Mouse (Mus musculus): ENCODE measurements around the gene Nexn. TPM values are rescaled to one million over a fixed set of nuclear protein-coding genes. Genes with fewer than 3 reads are reported as not detected.
A peak's percentile ranks its signal among the peaks of the same experiment; 100 is the strongest.

Gene Nexn
- polyA plus RNA-seq, 1 experiment from 2014 or later = 4.3 TPM

DNA sequence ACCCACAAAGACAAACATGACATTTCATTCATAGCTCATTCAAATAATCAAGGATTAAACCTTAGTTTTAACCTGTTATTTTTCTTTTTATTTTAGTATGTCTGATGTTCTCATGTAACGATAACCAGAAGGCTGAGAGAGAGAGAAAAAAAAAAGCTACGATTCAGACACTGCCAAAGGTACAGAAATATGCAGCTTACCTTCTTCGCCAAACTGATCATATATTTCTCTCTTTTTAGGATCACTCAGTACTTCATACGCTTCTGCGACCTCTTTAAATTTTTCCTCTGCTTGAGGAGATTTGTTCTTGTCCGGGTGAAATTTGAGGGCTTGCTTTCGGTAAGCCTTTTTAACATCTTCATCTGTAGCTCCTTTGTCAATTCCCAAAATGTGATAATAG is 73.0 kb downstream of the Nexn start:
- Histone ChIP-seq H3K27me3 (ENCODE audit: control insufficient read depth, insufficient read depth, low read length) (no peaks in the 10 kb centered on the region), H3K4me2 (ENCODE audit: low read depth, low read length, severe bottlenecking) (peak overlapping the region; percentile 61), H3K4me3 (ENCODE audit: low read depth, low read length) (peak overlapping the region; percentile 28), H3K4me1 (replicated peaks; ENCODE audit: control insufficient read depth, insufficient read depth, low read length) (peaks cover 5% of the 10 kb centered on the region; the same call in 1 of the 2 replicates), H3K9me3 (ENCODE audit: control insufficient read depth, low read length) (no peaks in the 10 kb centered on the region), H3K36me3 (ENCODE audit: control insufficient read depth, insufficient read depth, low read length) (no peaks in the 10 kb centered on the region), H3K27ac (ENCODE audit: low read depth, low read length) (no peak overlapping the region), H3K9ac (ENCODE audit: low read length) (peak overlapping the region; percentile 18)
- DNase-seq (ENCODE audit: low spot score) = no peak
- 23% methylated on average over 7 of the region's 7 CpGs for WGBS
- no peak for ATAC-seq (replicated peaks; ENCODE audit: low FRiP score)

DNA sequence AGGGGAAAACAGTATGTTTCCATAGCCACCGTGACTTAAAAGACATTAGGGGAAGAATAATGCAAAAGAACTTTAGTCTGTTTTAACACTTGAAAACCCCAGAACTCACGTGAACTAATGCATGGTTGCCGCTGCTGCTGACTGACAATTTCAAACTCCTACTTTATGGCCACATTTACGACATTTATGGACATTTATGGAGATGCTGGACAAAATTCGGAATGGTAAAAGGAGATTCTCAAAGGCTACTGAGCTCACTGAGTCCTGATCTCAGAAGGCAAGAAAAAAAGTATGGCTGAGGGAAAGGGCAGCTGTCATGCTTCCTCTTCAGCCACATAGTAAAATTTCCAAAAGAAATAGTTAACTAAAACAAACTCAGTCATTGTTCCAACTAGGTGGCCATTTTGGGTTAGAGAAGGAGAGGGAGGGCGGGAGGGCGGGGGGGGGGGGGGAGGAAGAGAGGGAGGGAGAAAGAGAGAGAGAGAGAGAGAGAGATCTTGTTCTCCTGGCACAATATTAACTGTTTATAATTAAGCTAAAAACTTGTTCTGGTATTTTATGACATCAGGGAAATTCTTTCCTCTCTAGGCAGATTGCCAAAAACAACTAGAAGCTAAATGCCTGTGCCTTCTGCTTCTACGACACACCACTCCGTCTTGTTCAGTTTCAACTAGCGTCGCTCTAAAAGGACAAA is 73.8 kb downstream of the Nexn start:
- 54% methylated on average over 10 of the region's 11 CpGs for WGBS
- H3K9me3 ChIP-seq (ENCODE audit: control insufficient read depth, low read length) = no peaks in the 10 kb centered on the region
- no peak overlapping the region for H3K9ac ChIP-seq (ENCODE audit: low read length)
- H3K4me1 ChIP-seq (replicated peaks; ENCODE audit: control insufficient read depth, insufficient read depth, low read length) = peaks cover 5% of the 10 kb centered on the region; the same call in 1 of the 2 replicates
- DNase-seq (ENCODE audit: low spot score) = no peak
- peak overlapping the region; percentile 36 for H3K4me2 ChIP-seq (ENCODE audit: low read depth, low read length, severe bottlenecking)
- no peaks in the 10 kb centered on the region for H3K27me3 ChIP-seq (ENCODE audit: control insufficient read depth, insufficient read depth, low read length)
- H3K27ac ChIP-seq (ENCODE audit: low read depth, low read length) = no peak overlapping the region
- ATAC-seq (replicated peaks; ENCODE audit: low FRiP score) = no peak
- H3K4me3 ChIP-seq (ENCODE audit: low read depth, low read length) = peak overlapping the region; percentile 26
- no peaks in the 10 kb centered on the region for H3K36me3 ChIP-seq (ENCODE audit: control insufficient read depth, insufficient read depth, low read length)

DNA sequence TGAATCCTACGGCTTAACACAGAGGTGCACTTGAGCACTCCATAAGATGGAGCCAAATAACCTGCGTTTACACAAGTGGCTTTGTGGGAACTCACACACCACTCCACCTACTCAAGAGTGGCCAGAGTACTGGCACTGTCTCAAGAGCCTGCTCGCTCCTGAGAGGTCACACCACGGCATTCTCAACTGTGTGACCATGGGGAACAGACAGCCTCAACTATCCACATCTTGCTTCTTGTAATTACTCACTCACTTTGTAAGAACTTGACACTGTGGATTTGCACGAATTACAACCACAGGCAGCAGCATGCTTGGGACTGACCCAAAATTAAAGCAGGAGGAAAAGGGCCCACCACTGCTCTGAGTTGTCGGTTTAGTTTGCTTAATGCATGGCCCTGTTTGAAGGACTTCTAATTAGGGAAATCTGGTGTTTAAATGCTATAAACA is 74.3 kb downstream of the Nexn start:
- H3K4me2 ChIP-seq (ENCODE audit: low read depth, low read length, severe bottlenecking) = peak overlapping the region; percentile 36
- WGBS = 52% methylated on average over 6 of the region's 6 CpGs
- no peaks in the 10 kb centered on the region for H3K27me3 ChIP-seq (ENCODE audit: control insufficient read depth, insufficient read depth, low read length)
- DNase-seq (ENCODE audit: low spot score) (no peak), ATAC-seq (replicated peaks; ENCODE audit: low FRiP score) (peak; percentile 32)
- peaks cover 5% of the 10 kb centered on the region; the same call in 1 of the 2 replicates for H3K4me1 ChIP-seq (replicated peaks; ENCODE audit: control insufficient read depth, insufficient read depth, low read length)
- H3K9ac ChIP-seq (ENCODE audit: low read length) = no peak overlapping the region
- H3K27ac ChIP-seq (ENCODE audit: low read depth, low read length) = no peak overlapping the region
- H3K4me3 ChIP-seq (ENCODE audit: low read depth, low read length) = peak overlapping the region; percentile 26
- no peaks in the 10 kb centered on the region for H3K9me3 ChIP-seq (ENCODE audit: control insufficient read depth, low read length)
- H3K36me3 ChIP-seq (ENCODE audit: control insufficient read depth, insufficient read depth, low read length) = no peaks in the 10 kb centered on the region

DNA sequence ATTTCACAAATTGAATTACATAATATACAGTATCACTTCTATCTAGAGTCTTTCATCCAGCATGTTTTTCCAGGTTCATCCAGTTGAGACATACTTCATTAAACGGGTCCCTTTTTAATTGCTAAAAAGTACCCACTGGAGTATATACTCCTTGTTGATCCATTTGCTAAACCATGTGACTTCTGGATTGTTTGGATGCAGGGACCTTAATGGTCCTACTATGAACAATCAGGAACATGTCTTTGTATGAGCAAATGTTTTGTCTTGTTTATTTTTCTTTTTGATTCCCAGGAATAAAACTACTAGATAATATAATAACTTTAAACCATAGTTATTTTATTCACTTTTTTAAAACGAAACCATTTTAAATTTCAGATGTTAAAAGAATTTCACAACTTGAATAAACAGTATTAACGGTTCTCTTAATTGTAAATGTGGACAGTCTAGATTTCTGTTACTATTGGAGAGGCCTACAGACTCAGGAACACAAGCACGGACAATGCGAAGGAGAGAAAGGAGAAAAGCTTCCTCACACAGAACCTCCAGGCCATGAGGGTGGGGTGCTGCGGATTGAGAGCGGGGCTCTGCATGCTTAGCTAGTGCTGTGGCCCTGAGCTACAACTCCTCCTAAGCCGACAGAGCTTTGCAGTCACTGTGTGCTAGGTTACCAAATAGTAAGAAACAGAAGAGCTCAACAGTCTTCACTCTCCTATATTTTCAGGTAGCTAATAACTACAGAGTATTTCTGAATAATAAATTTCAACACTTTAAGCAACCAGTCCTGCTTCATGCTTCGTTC is 75.3 kb downstream of the Nexn start:
- H3K4me1 ChIP-seq (replicated peaks; ENCODE audit: control insufficient read depth, insufficient read depth, low read length) = peaks cover 5% of the 10 kb centered on the region; the same call in 1 of the 2 replicates
- H3K27ac ChIP-seq (ENCODE audit: low read depth, low read length) = no peak overlapping the region
- H3K27me3 ChIP-seq (ENCODE audit: control insufficient read depth, insufficient read depth, low read length) = no peaks in the 10 kb centered on the region
- H3K9me3 ChIP-seq (ENCODE audit: control insufficient read depth, low read length) = no peaks in the 10 kb centered on the region
- WGBS = 86% methylated on average over 9 of the region's 9 CpGs
- ATAC-seq (replicated peaks; ENCODE audit: low FRiP score) (no peak), DNase-seq (ENCODE audit: low spot score) (no peak)
- no peak overlapping the region for H3K4me3 ChIP-seq (ENCODE audit: low read depth, low read length)
- no peak overlapping the region for H3K9ac ChIP-seq (ENCODE audit: low read length)
- H3K4me2 ChIP-seq (ENCODE audit: low read depth, low read length, severe bottlenecking) = no peak overlapping the region
- no peaks in the 10 kb centered on the region for H3K36me3 ChIP-seq (ENCODE audit: control insufficient read depth, insufficient read depth, low read length)

DNA sequence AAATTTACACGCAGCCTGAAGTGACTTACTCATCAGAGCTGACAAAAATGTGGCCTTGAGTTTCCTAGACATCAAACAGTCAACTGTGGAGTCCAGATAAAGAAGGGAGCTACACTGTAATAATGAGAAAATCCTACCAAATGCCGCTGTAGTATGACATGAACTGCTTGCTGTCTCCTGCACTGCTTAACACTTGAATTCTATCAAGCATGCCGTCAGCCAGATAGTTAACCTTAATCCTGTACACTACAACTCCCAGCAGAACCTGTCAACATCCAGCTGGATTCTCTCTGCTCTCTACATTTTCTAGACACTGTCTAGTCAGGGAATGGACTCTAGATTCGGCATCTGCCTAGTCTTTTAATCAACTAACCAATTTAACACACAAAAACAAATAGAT is 76.8 kb downstream of the Nexn start:
- DNase-seq (ENCODE audit: low spot score) = no peak
- Histone ChIP-seq H3K4me2 (ENCODE audit: low read depth, low read length, severe bottlenecking) (no peak overlapping the region), H3K4me3 (ENCODE audit: low read depth, low read length) (no peak overlapping the region), H3K9me3 (ENCODE audit: control insufficient read depth, low read length) (no peaks in the 10 kb centered on the region), H3K27ac (ENCODE audit: low read depth, low read length) (no peak overlapping the region), H3K4me1 (replicated peaks; ENCODE audit: control insufficient read depth, insufficient read depth, low read length) (peaks cover 5% of the 10 kb centered on the region; the same call in 1 of the 2 replicates), H3K36me3 (ENCODE audit: control insufficient read depth, insufficient read depth, low read length) (no peaks in the 10 kb centered on the region), H3K9ac (ENCODE audit: low read length) (no peak overlapping the region), H3K27me3 (ENCODE audit: control insufficient read depth, insufficient read depth, low read length) (no peaks in the 10 kb centered on the region)
- WGBS = 81% methylated on average over 4 of the region's 4 CpGs
- no peak for ATAC-seq (replicated peaks; ENCODE audit: low FRiP score)

Other genes with a start within 250 kb of the Nexn start
- gene Gipc2, start 100.1 kb downstream of the Nexn start, polyA plus RNA-seq (2014; fragmentation: Nextera tagmentation; extraction: Ambion mirVana) = 1.8 and 1.9 TPM in 2 replicates
- 25.2 and 28.2 TPM in 2 replicates for gene Dnajb4, start 56.0 kb downstream of the Nexn start, polyA plus RNA-seq (2014; fragmentation: Nextera tagmentation; extraction: Ambion mirVana)
- gene Fubp1, start 55.9 kb downstream of the Nexn start, polyA plus RNA-seq (2014; fragmentation: Nextera tagmentation; extraction: Ambion mirVana) = 436 and 475 TPM in 2 replicates
- 24.6 and 26.3 TPM in 2 replicates for gene Miga1, start 74.1 kb upstream of the Nexn start, polyA plus RNA-seq (2014; fragmentation: Nextera tagmentation; extraction: Ambion mirVana)
- 60.8 and 62.6 TPM in 2 replicates for gene Usp33, start 80.1 kb upstream of the Nexn start, polyA plus RNA-seq (2014; fragmentation: Nextera tagmentation; extraction: Ambion mirVana)
- 61.4 and 64.8 TPM in 2 replicates for gene Zzz3, start 129.1 kb upstream of the Nexn start, polyA plus RNA-seq (2014; fragmentation: Nextera tagmentation; extraction: Ambion mirVana)